Mouse (Mus musculus): ENCODE measurements around the gene Ric3. TPM values are rescaled to one million over a fixed set of nuclear protein-coding genes. Genes with fewer than 3 reads are reported as not detected.
"Not testable (repeated sequence)": the region's sequence is repeated elsewhere in the genome, so short reads cannot be mapped to it uniquely, and the experiment has no call there.

The Ric3 gene
- 1.7 and 2.1 TPM in 2 replicates for polyA plus RNA-seq (2015; fragmentation: Nextera tagmentation; extraction: Ambion mirVana)

GRCm38 (mm10) chr7:109083113-109083812 is at the start of gene Ric3:
Gene Ric3, minus strand, starts transcription at chr7:109083331.
- ATAC-seq (replicated peaks; ENCODE audit: low FRiP score), result no peak
- Histone ChIP-seq H3K9me3 (replicated peaks) (no peaks in the 10 kb centered on the region), H3K27me3 (peaks cover 27% of the 10 kb centered on the region), H3K27ac (no peak within 1 kb of the TSS), H3K4me1 (peaks cover 9% of the 10 kb centered on the region), H3K9ac (no peak within 1 kb of the TSS), H3K4me2 (peak within 1 kb of the TSS; percentile 72), H3K36me3 (no peaks in the 10 kb centered on the region), H3K4me3 (replicated peaks) (peak within 1 kb of the TSS; percentile 50)
- 5% methylated on average over 50 of the region's 50 CpGs for WGBS

- Histone ChIP-seq H3K27ac (no peak overlapping the region), H3K4me3 (replicated peaks) (no peak overlapping the region), H3K36me3 (no peaks in the 10 kb centered on the region), H3K9ac (no peak overlapping the region), H3K9me3 (replicated peaks) (no peaks in the 10 kb centered on the region), H3K4me1 (no peaks in the 10 kb centered on the region), H3K27me3 (no peaks in the 10 kb centered on the region), H3K4me2 (no peak overlapping the region)
- WGBS, result 65% methylated on average over 2 of the region's 2 CpGs
- no peak for ATAC-seq (replicated peaks; ENCODE audit: low FRiP score)
Observed at GRCm38 (mm10) chr7:109131565-109131964, 48.4 kb upstream of the Ric3 start.

GRCm38 (mm10) chr7:109129946-109130686 is 47.0 kb upstream of the Ric3 start:
- Histone ChIP-seq H3K27ac (no peak overlapping the region), H3K4me3 (replicated peaks) (no peak overlapping the region), H3K4me2 (no peak overlapping the region), H3K36me3 (no peaks in the 10 kb centered on the region), H3K9me3 (replicated peaks) (no peaks in the 10 kb centered on the region), H3K27me3 (no peaks in the 10 kb centered on the region), H3K9ac (no peak overlapping the region), H3K4me1 (no peaks in the 10 kb centered on the region)
- WGBS, result 71% methylated on average over 5 of the region's 5 CpGs
- no peak for ATAC-seq (replicated peaks; ENCODE audit: low FRiP score)

- no peaks in the 10 kb centered on the region for H3K36me3 ChIP-seq
- no peak overlapping the region for H3K4me2 ChIP-seq
- no peak for ATAC-seq (replicated peaks; ENCODE audit: low FRiP score)
- H3K9me3 ChIP-seq (replicated peaks), result no peaks in the 10 kb centered on the region
- H3K4me3 ChIP-seq (replicated peaks), result no peak overlapping the region
- H3K27ac ChIP-seq, result no peak overlapping the region
- no peak overlapping the region for H3K9ac ChIP-seq
- no peaks in the 10 kb centered on the region for H3K4me1 ChIP-seq
- H3K27me3 ChIP-seq, result no peaks in the 10 kb centered on the region
Observed at GRCm38 (mm10) chr7:109129442-109129841, 46.3 kb upstream of the Ric3 start.

- Histone ChIP-seq H3K27ac (no peak overlapping the region), H3K9ac (no peak overlapping the region), H3K9me3 (replicated peaks) (no peaks in the 10 kb centered on the region), H3K36me3 (no peaks in the 10 kb centered on the region), H3K4me1 (no peaks in the 10 kb centered on the region), H3K27me3 (no peaks in the 10 kb centered on the region), H3K4me2 (no peak overlapping the region), H3K4me3 (replicated peaks) (no peak overlapping the region)
- WGBS, result 60% methylated on average over 4 of the region's 4 CpGs
- no peak for ATAC-seq (replicated peaks; ENCODE audit: low FRiP score)
Observed at GRCm38 (mm10) chr7:109115929-109116328, 32.8 kb upstream of the Ric3 start.

GRCm38 (mm10) chr7:109115488-109115887 is 32.4 kb upstream of the Ric3 start:
- H3K36me3 ChIP-seq; H3K4me1 ChIP-seq; H3K9me3 ChIP-seq (replicated peaks); H3K27me3 ChIP-seq; ATAC-seq (replicated peaks; ENCODE audit: low FRiP score); H3K4me2 ChIP-seq; H3K9ac ChIP-seq; H3K27ac ChIP-seq; H3K4me3 ChIP-seq (replicated peaks): not testable (repeated sequence)
- 55% methylated on average over 1 of the region's 4 CpGs for WGBS

- H3K4me2 ChIP-seq, result no peak overlapping the region
- no peak; the same call in 1 of the 2 replicates for ATAC-seq (replicated peaks; ENCODE audit: low FRiP score)
- no peaks in the 10 kb centered on the region for H3K36me3 ChIP-seq
- H3K9ac ChIP-seq, result no peak overlapping the region
- no peak overlapping the region for H3K27ac ChIP-seq
- no peaks in the 10 kb centered on the region for H3K9me3 ChIP-seq (replicated peaks)
- 52% methylated on average over 10 of the region's 10 CpGs for WGBS
- H3K4me1 ChIP-seq, result no peaks in the 10 kb centered on the region
- H3K4me3 ChIP-seq (replicated peaks), result no peak overlapping the region
- no peaks in the 10 kb centered on the region for H3K27me3 ChIP-seq
Observed at GRCm38 (mm10) chr7:109114950-109115349, 31.8 kb upstream of the Ric3 start.

- Histone ChIP-seq H3K9me3 (replicated peaks) (no peaks in the 10 kb centered on the region), H3K9ac (no peak overlapping the region), H3K4me2 (no peak overlapping the region), H3K36me3 (no peaks in the 10 kb centered on the region), H3K27me3 (no peaks in the 10 kb centered on the region), H3K4me3 (replicated peaks) (no peak overlapping the region), H3K27ac (no peak overlapping the region), H3K4me1 (no peaks in the 10 kb centered on the region)
- WGBS, result 73% methylated on average over 5 of the region's 5 CpGs
- ATAC-seq (replicated peaks; ENCODE audit: low FRiP score), result no peak; the same call in 1 of the 2 replicates
Observed at GRCm38 (mm10) chr7:109111000-109111399, 27.9 kb upstream of the Ric3 start.

- Histone ChIP-seq H3K27me3 (no peaks in the 10 kb centered on the region), H3K9ac (no peak overlapping the region), H3K9me3 (replicated peaks) (no peaks in the 10 kb centered on the region), H3K27ac (no peak overlapping the region), H3K4me1 (no peaks in the 10 kb centered on the region), H3K4me3 (replicated peaks) (no peak overlapping the region), H3K4me2 (no peak overlapping the region), H3K36me3 (no peaks in the 10 kb centered on the region)
- 61% methylated on average over 1 of the region's 1 CpGs for WGBS
- ATAC-seq (replicated peaks; ENCODE audit: low FRiP score), result no peak
Observed at GRCm38 (mm10) chr7:109104894-109105293, 21.8 kb upstream of the Ric3 start.

GRCm38 (mm10) chr7:109101167-109101566 is 18.0 kb upstream of the Ric3 start:
- Histone ChIP-seq H3K9me3 (replicated peaks) (no peaks in the 10 kb centered on the region), H3K36me3 (no peaks in the 10 kb centered on the region), H3K4me2 (no peak overlapping the region), H3K9ac (no peak overlapping the region), H3K27me3 (no peaks in the 10 kb centered on the region), H3K27ac (no peak overlapping the region), H3K4me1 (no peaks in the 10 kb centered on the region), H3K4me3 (replicated peaks) (no peak overlapping the region)
- ATAC-seq (replicated peaks; ENCODE audit: low FRiP score), result no peak
- 82% methylated on average over 3 of the region's 3 CpGs for WGBS

GRCm38 (mm10) chr7:109098145-109099018 is 15.3 kb upstream of the Ric3 start:
- Histone ChIP-seq H3K27me3 (no peaks in the 10 kb centered on the region), H3K27ac (no peak overlapping the region), H3K4me2 (no peak overlapping the region), H3K9ac (no peak overlapping the region), H3K9me3 (replicated peaks) (no peaks in the 10 kb centered on the region), H3K36me3 (no peaks in the 10 kb centered on the region), H3K4me3 (replicated peaks) (no peak overlapping the region), H3K4me1 (no peaks in the 10 kb centered on the region)
- no peak for ATAC-seq (replicated peaks; ENCODE audit: low FRiP score)
- 30% methylated on average over 6 of the region's 6 CpGs for WGBS

GRCm38 (mm10) chr7:109097203-109097602 is 14.1 kb upstream of the Ric3 start:
- WGBS, result 78% methylated on average over 7 of the region's 7 CpGs

More at GRCm38 (mm10) chr7:109097203-109097602, 14.1 kb upstream of the Ric3 start:
- Histone ChIP-seq H3K4me1 (no peaks in the 10 kb centered on the region), H3K9me3 (replicated peaks) (no peaks in the 10 kb centered on the region), H3K4me2 (no peak overlapping the region), H3K4me3 (replicated peaks) (no peak overlapping the region), H3K36me3 (no peaks in the 10 kb centered on the region), H3K9ac (no peak overlapping the region), H3K27me3 (no peaks in the 10 kb centered on the region), H3K27ac (no peak overlapping the region)
- ATAC-seq (replicated peaks; ENCODE audit: low FRiP score), result no peak
